25 mouse cellular contexts compared by ENCODE assay signal in the genomic region with DNA sequence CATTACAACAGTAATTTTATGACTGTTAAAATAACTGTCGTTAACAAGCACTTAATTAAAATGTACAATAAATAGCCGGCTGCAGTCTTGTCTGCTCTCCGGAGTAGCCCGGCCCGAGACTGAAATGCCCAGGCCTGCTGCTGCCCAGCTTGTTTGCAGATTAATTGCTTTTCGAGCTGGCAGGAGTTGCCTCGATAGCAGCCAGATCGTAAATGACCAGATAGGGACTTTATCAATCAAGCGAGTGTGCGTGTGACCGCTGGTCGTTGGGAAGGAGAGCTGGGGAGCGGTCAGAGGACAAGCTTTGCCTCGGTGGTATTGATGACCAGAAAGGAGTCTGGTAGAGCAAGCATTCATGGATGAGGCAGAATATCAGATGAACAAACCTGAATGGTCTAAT. TPM values are rescaled to one million over a fixed set of nuclear protein-coding genes. Genes with fewer than 3 reads are reported as not detected.
DNase-seq lines count a peak whose midpoint lies in the region; ATAC-seq and TF ChIP-seq lines count a peak whose summit lies in the region.
"Had no signal": no experiment of that assay in that cellular context is flagged by ENCODE, and none has a peak within 500 bp of the region (broad histone marks: within the 10 kb centered on the region; RNA-seq: fewer than 3 reads in every experiment).

No protein-coding gene starts in this region.

- ATAC-seq in hindbrain, postnatal 0 days: no peak
- ATAC-seq in hindbrain, embryonic 16.5 days: no peak
- ATAC-seq in midbrain, embryonic 13.5 days: no peak
- no peak for ATAC-seq in midbrain, embryonic 11.5 days (ENCODE audit: low FRiP score)
- no peak for ATAC-seq in neural tube, embryonic 11.5 days (ENCODE audit: insufficient read depth, low FRiP score, low TSS enrichment)
- ATAC-seq: activated CD4-positive, CD25-positive, alpha-beta regulatory T cell, adult 4 months; forebrain, embryonic 13.5 days; forebrain, embryonic 16.5 days had no signal

- H3K9me3 ChIP-seq in hindbrain, postnatal 0 days (ENCODE audit: low read length): no peaks in the 10 kb centered on the region
- no peaks in the 10 kb centered on the region for H3K9me3 ChIP-seq in hindbrain, embryonic 16.5 days (ENCODE audit: control insufficient read depth, low read length)
- H3K9me3 ChIP-seq in midbrain, embryonic 13.5 days: no peaks in the 10 kb centered on the region
- H3K9me3 ChIP-seq in midbrain, embryonic 11.5 days (ENCODE audit: control insufficient read depth, low read length): no peaks in the 10 kb centered on the region
- H3K9me3 ChIP-seq in neural tube, embryonic 11.5 days (ENCODE audit: control insufficient read depth, low read length): no peaks in the 10 kb centered on the region
- H3K9me3 ChIP-seq: forebrain, embryonic 10.5 days; forebrain, embryonic 13.5 days; heart, embryonic 10.5 days; heart, embryonic 13.5 days; hindbrain, embryonic 13.5 days had no signal

- no peak overlapping the region for H3K4me3 ChIP-seq in cerebellum, adult 2 months (replicated peaks; ENCODE audit: insufficient read depth, low read depth, low read length)
- no peak overlapping the region for H3K4me3 ChIP-seq in hindbrain, postnatal 0 days (ENCODE audit: low read length)
- no peak overlapping the region for H3K4me3 ChIP-seq in hindbrain, embryonic 16.5 days (ENCODE audit: low read length)
- H3K4me3 ChIP-seq in midbrain, embryonic 13.5 days (replicated peaks): no peak overlapping the region
- H3K4me3 ChIP-seq in midbrain, embryonic 11.5 days (ENCODE audit: low read depth, low read length): no peak overlapping the region
- no peak overlapping the region for H3K4me3 ChIP-seq in neural tube, embryonic 11.5 days (ENCODE audit: low read depth, low read length)
- H3K4me3 ChIP-seq: forebrain, embryonic 10.5 days; forebrain, embryonic 13.5 days; heart, adult 2 months; heart, embryonic 10.5 days; heart, embryonic 13.5 days; hindbrain, embryonic 13.5 days had no signal

- H3K9ac ChIP-seq in hindbrain, postnatal 0 days (replicated peaks; ENCODE audit: low read length): no peak overlapping the region
- H3K9ac ChIP-seq in hindbrain, embryonic 16.5 days (ENCODE audit: low read depth, low read length): no peak overlapping the region
- no peak overlapping the region for H3K9ac ChIP-seq in midbrain, embryonic 13.5 days (replicated peaks)
- no peak overlapping the region for H3K9ac ChIP-seq in midbrain, embryonic 11.5 days (ENCODE audit: low read length)
- no peak overlapping the region for H3K9ac ChIP-seq in neural tube, embryonic 11.5 days (ENCODE audit: low read length)
- H3K9ac ChIP-seq: forebrain, embryonic 13.5 days; heart, embryonic 13.5 days; hindbrain, embryonic 13.5 days had no signal

- no peak overlapping the region for H3K4me2 ChIP-seq in hindbrain, postnatal 0 days (ENCODE audit: low read depth, low read length)
- no peak overlapping the region for H3K4me2 ChIP-seq in hindbrain, embryonic 16.5 days (ENCODE audit: low read length)
- no peak overlapping the region for H3K4me2 ChIP-seq in midbrain, embryonic 13.5 days (replicated peaks)
- H3K4me2 ChIP-seq in midbrain, embryonic 11.5 days: no peak overlapping the region
- H3K4me2 ChIP-seq in neural tube, embryonic 11.5 days (ENCODE audit: low read depth): no peak overlapping the region
- H3K4me2 ChIP-seq: forebrain, embryonic 13.5 days; heart, embryonic 13.5 days; hindbrain, embryonic 13.5 days had no signal

- H3K27ac ChIP-seq in cerebellum, adult 2 months (ENCODE audit: insufficient read depth, low read length): no peak overlapping the region
- no peak overlapping the region for H3K27ac ChIP-seq in hindbrain, postnatal 0 days
- H3K27ac ChIP-seq in hindbrain, embryonic 16.5 days (ENCODE audit: low read depth, low read length): no peak overlapping the region
- H3K27ac ChIP-seq in midbrain, embryonic 13.5 days: peak overlapping the region; percentile 30; the same call in 1 of the 2 replicates
- H3K27ac ChIP-seq in midbrain, embryonic 11.5 days (ENCODE audit: low read depth, low read length): no peak overlapping the region
- no peak overlapping the region for H3K27ac ChIP-seq in neural tube, embryonic 11.5 days (ENCODE audit: low read depth, low read length)
- H3K27ac ChIP-seq: forebrain, embryonic 10.5 days; forebrain, embryonic 13.5 days; heart, adult 2 months; heart, embryonic 10.5 days; heart, embryonic 13.5 days had no signal

- TF ChIP-seq CTCF in cerebellum, adult 2 months (IDR thresholded peaks at IDR 0.05; ENCODE audit: borderline replicate concordance, insufficient read depth, low read depth, low read length): no peak
- TF ChIP-seq CTCF in hindbrain, postnatal 0 days (IDR thresholded peaks at IDR 0.05; ENCODE audit: low read depth): no peak

- H3K4me1 ChIP-seq in cerebellum, adult 2 months (ENCODE audit: control insufficient read depth, insufficient read depth, low read length): no peaks in the 10 kb centered on the region
- no peaks in the 10 kb centered on the region for H3K4me1 ChIP-seq in hindbrain, postnatal 0 days (ENCODE audit: insufficient read depth, low read length)
- 0 out of 2 replicates have a peak, but pooled peaks cover 4% of the 10 kb centered on the region for H3K4me1 ChIP-seq in hindbrain, embryonic 16.5 days (ENCODE audit: control insufficient read depth, insufficient read depth, low read depth, low read length)
- peaks cover 16% of the 10 kb centered on the region for H3K4me1 ChIP-seq in midbrain, embryonic 13.5 days (replicated peaks)
- H3K4me1 ChIP-seq in midbrain, embryonic 11.5 days (ENCODE audit: control insufficient read depth, insufficient read depth, low read length): peaks cover 7% of the 10 kb centered on the region
- no peaks in the 10 kb centered on the region for H3K4me1 ChIP-seq in neural tube, embryonic 11.5 days (ENCODE audit: control insufficient read depth, insufficient read depth, low read length)
- H3K4me1 ChIP-seq: forebrain, embryonic 13.5 days had no signal

- H3K27me3 ChIP-seq in cerebellum, adult 2 months (ENCODE audit: control insufficient read depth, insufficient read depth, low read length): no peaks in the 10 kb centered on the region
- no peaks in the 10 kb centered on the region for H3K27me3 ChIP-seq in hindbrain, postnatal 0 days (ENCODE audit: insufficient read depth, low read length)
- peaks cover 2% of the 10 kb centered on the region; the same call in 1 of the 2 replicates for H3K27me3 ChIP-seq in hindbrain, embryonic 16.5 days (replicated peaks; ENCODE audit: control insufficient read depth, insufficient read depth, low read length)
- H3K27me3 ChIP-seq in midbrain, embryonic 13.5 days: peaks cover 15% of the 10 kb centered on the region; the same call in 1 of the 2 replicates
- H3K27me3 ChIP-seq in midbrain, embryonic 11.5 days (ENCODE audit: control insufficient read depth, insufficient read depth, low read length): no peaks in the 10 kb centered on the region
- no peaks in the 10 kb centered on the region for H3K27me3 ChIP-seq in neural tube, embryonic 11.5 days (ENCODE audit: control insufficient read depth, insufficient read depth, low read length)

- TF ChIP-seq POLR2A in cerebellum, adult 2 months (IDR thresholded peaks at IDR 0.05; ENCODE audit: borderline replicate concordance, insufficient read depth, low read length): no peak

- H3K36me3 ChIP-seq in hindbrain, postnatal 0 days (ENCODE audit: insufficient read depth, low read length): no peaks in the 10 kb centered on the region
- no peaks in the 10 kb centered on the region for H3K36me3 ChIP-seq in hindbrain, embryonic 16.5 days (ENCODE audit: control insufficient read depth, insufficient read depth, low read length)
- H3K36me3 ChIP-seq in midbrain, embryonic 13.5 days: no peaks in the 10 kb centered on the region
- H3K36me3 ChIP-seq in midbrain, embryonic 11.5 days (ENCODE audit: control insufficient read depth, insufficient read depth, low read length): no peaks in the 10 kb centered on the region
- no peaks in the 10 kb centered on the region for H3K36me3 ChIP-seq in neural tube, embryonic 11.5 days (ENCODE audit: control insufficient read depth, insufficient read depth, low read length)
- H3K36me3 ChIP-seq: forebrain, embryonic 10.5 days; heart, embryonic 10.5 days; heart, embryonic 13.5 days; hindbrain, embryonic 13.5 days had no signal

- WGBS in cerebellum, adult 2 months: 55% methylated on average over 14 of the region's 14 CpGs
- 50% methylated on average over 14 of the region's 14 CpGs for WGBS in hindbrain, postnatal 0 days
- WGBS in hindbrain, embryonic 16.5 days: 49% methylated on average over 14 of the region's 14 CpGs
- 68% methylated on average over 14 of the region's 14 CpGs for WGBS in midbrain, embryonic 13.5 days
- 88% methylated on average over 14 of the region's 14 CpGs for WGBS in midbrain, embryonic 11.5 days
- 56% methylated on average over 14 of the region's 14 CpGs for WGBS in neural tube, embryonic 11.5 days

- peak; percentile 52 to 57 for DNase-seq in cerebellum, postnatal 10 days
- no peak for DNase-seq in cerebellum, adult 2 months
- DNase-seq in hindbrain, postnatal 0 days (ENCODE audit: low spot score): peak; percentile 39
- DNase-seq in midbrain, embryonic 11.5 days (ENCODE audit: low spot score, missing footprints): no peak
- peak; percentile 29 for DNase-seq in neural tube, embryonic 11.5 days (ENCODE audit: low spot score)
- no peak for DNase-seq in neural tube, embryonic 10.5 days (ENCODE audit: extremely low spot score, low spot score)
- DNase-seq: adrenal gland, adult 8-10 months; adrenal gland, postnatal 25 days; cerebellum, adult 18-20 months; cerebellum, adult 9-11 months; gastrocnemius, postnatal 10 days; gastrocnemius, postnatal 36 days; heart, adult 2 months; heart, postnatal 14 days; heart, postnatal 4 days had no signal

RNA-seq across cellular contexts. Expression of gene Irx3, which starts 25.8 kb away (rescaled TPM):
- 8.6 and 9.2 TPM in 2 replicates for polyA plus RNA-seq in cerebellum, adult 2 months (2012; rRNA removed)
- 17.1 and 22.9 TPM in 2 replicates for total RNA-seq in hindbrain, postnatal 0 days (2014; rRNA removed)
- polyA plus RNA-seq in hindbrain, postnatal 0 days (2015; fragmentation: Nextera tagmentation; extraction: Ambion mirVana): 11.3 and 11.7 TPM in 2 replicates
- 9.0 and 10.5 TPM in 2 replicates for polyA plus RNA-seq in hindbrain, embryonic 16.5 days (2015; fragmentation: Nextera tagmentation; extraction: Ambion mirVana)
- polyA plus RNA-seq in midbrain, embryonic 13.5 days (2015; fragmentation: Nextera tagmentation; extraction: Ambion mirVana): 27.5 and 37.4 TPM in 2 replicates
- 38.7 and 45.1 TPM in 2 replicates for polyA plus RNA-seq in midbrain, embryonic 11.5 days (2014; fragmentation: Nextera tagmentation; extraction: Ambion mirVana)
- polyA plus RNA-seq in neural tube, embryonic 11.5 days (2014; fragmentation: Nextera tagmentation; extraction: Ambion mirVana): 16.1 and 19.8 TPM in 2 replicates
- total RNA-seq: granulocyte monocyte progenitor cell, adult 5-6 weeks had no signal
- polyA plus RNA-seq: activated CD4-positive, CD25-positive, alpha-beta regulatory T cell, adult 4 months had no signal

Comparison
In these comparisons a context has a peak if more than half of its experiments do, and no peak if none do; other contexts are left out.
1. DNase-seq: peak in cerebellum, postnatal 10 days (2 of 2), hindbrain, postnatal 0 days (single experiment) and neural tube, embryonic 11.5 days (single experiment); none in cerebellum, adult 2 months (0 of 2), midbrain, embryonic 11.5 days (single experiment) and neural tube, embryonic 10.5 days (single experiment).